Mouse (Mus musculus) olfactory bulb, adult 2 months (tissue): ENCODE data around the gene Nfkbie.

Source experiments
- CTCF ChIP-seq: fragments of 200-500 bp; IDR thresholded peaks from 2 replicates; pipeline ENCODE4 v1.5.1; 2012; ENCODE audit warnings: low read depth, mild to moderate bottlenecking, low read length, moderate library complexity; ENCODE audit not compliant: insufficient read depth
- POLR2A ChIP-seq: fragments of 200-500 bp; IDR thresholded peaks from 2 replicates; pipeline ENCODE4 v1.6.1; 2012; ENCODE audit warnings: mild to moderate bottlenecking, low read depth, low read length, moderate library complexity; ENCODE audit not compliant: insufficient read depth

DNA sequence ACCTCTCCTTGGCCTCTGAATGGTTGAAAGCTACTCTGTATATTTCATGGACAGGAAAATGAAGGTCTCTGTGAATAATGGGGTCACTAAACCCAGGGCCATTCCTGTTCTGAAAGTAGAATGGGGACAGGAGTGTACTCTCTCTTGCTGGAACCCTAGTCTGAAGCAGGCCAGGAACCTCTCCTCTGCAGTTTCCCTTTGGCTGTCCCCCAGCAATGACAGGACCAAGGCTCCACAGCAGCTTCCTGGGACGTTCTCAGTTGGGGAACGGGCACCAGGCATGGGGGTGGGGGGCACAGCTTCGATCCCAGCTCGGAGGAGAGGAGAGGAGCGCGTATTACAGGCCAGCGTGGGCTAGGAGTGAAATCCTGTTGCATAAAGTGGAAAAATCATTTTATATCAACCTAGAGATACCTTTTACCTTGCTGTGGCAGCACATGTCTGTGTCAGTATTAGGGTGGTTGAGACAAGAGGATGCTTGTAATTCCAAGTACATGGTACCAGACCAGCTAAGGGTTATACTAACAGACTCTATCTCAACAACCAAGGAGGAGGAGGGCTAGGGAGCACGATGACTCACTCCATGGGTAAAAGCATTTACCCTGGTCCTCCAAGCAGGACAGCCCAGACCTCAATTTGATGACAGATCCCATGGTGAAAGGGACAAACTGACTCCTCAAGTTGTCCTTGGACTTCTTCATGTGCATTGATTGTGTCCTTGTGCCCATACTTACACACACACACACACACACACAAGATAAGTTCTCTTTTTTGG, 19.8 kb downstream of the Nfkbie start:
- TF ChIP-seq CTCF: no peak
- no peak for TF ChIP-seq POLR2A
